Mouse (Mus musculus): ENCODE results near the gene Cbx5.

GRCm38 (mm10) chr15:103233119-103233518, 6.5 kb downstream of the Cbx5 start:
- TF ChIP-seq POLR2A (IDR thresholded peaks at IDR 0.05; ENCODE audit: borderline replicate concordance, control insufficient read depth, low read depth, low read length) (no peak), CTCF (IDR thresholded peaks at IDR 0.05; ENCODE audit: control insufficient read depth, insufficient read depth, low read length) (no peak)

Data from bone marrow, adult 2 months (tissue).